Mouse (Mus musculus) right cerebral cortex, postnatal 10 days (tissue): ENCODE measurements around the gene Podxl2.
A peak's percentile ranks its signal among the peaks of the same experiment; 100 is the strongest.

Experiments
- DNase-seq, 2 experiments: peaks; one replicate each; pipeline ENCODE4 v3.0.0; 2021; ENCODE audit warnings: low spot score in 2 of 2

The Podxl2 gene

GRCm38 (mm10) chr6:88844901-88845565 lies 29.8 kb downstream of the Podxl2 start:
- DNase-seq, result no peak

GRCm38 (mm10) chr6:88843781-88844725 lies 30.8 kb downstream of the Podxl2 start:
- no peak for DNase-seq

GRCm38 (mm10) chr6:88843241-88843640 lies 31.6 kb downstream of the Podxl2 start:
- no peak for DNase-seq

- DNase-seq, result peak; percentile 70 to 81
Observed at GRCm38 (mm10) chr6:88842731-88843151, 32.1 kb downstream of the Podxl2 start.

GRCm38 (mm10) chr6:88841781-88842689 lies 32.8 kb downstream of the Podxl2 start, which contains the start of gene Abtb1:
TSS of gene Abtb1 (minus strand) at chr6:88841984.
- peak; percentile 99 to 100 for DNase-seq

- no peak for DNase-seq
Observed at GRCm38 (mm10) chr6:88841514-88841780, 33.4 kb downstream of the Podxl2 start.

GRCm38 (mm10) chr6:88840791-88841513 lies 33.9 kb downstream of the Podxl2 start:
- no peak for DNase-seq

GRCm38 (mm10) chr6:88840211-88840610 lies 34.6 kb downstream of the Podxl2 start:
- no peak for DNase-seq

- no peak for DNase-seq
Observed at GRCm38 (mm10) chr6:88839135-88839970, 35.5 kb downstream of the Podxl2 start.

- DNase-seq, result no peak
Observed at GRCm38 (mm10) chr6:88838613-88839012, 36.2 kb downstream of the Podxl2 start.

GRCm38 (mm10) chr6:88837999-88838398 lies 36.8 kb downstream of the Podxl2 start:
- DNase-seq, result no peak

GRCm38 (mm10) chr6:88836178-88836819 lies 38.5 kb downstream of the Podxl2 start:
- DNase-seq, result no peak

GRCm38 (mm10) chr6:88835047-88835446 lies 39.8 kb downstream of the Podxl2 start:
- DNase-seq, result no peak

- DNase-seq, result no peak
Observed at GRCm38 (mm10) chr6:88833340-88834140, 41.3 kb downstream of the Podxl2 start.

- no peak for DNase-seq
Observed at GRCm38 (mm10) chr6:88832663-88833062, 42.2 kb downstream of the Podxl2 start.

GRCm38 (mm10) chr6:88831456-88831855 lies 43.4 kb downstream of the Podxl2 start:
- peak; percentile 67 to 72 for DNase-seq

GRCm38 (mm10) chr6:88830112-88830702 lies 44.6 kb downstream of the Podxl2 start:
- no peak for DNase-seq

- DNase-seq, result no peak
Observed at GRCm38 (mm10) chr6:88829579-88829978, 45.3 kb downstream of the Podxl2 start.
